Mouse (Mus musculus): ENCODE data around the gene Tmem145. TPM values are rescaled to one million over a fixed set of nuclear protein-coding genes. Genes with fewer than 3 reads are reported as not detected.

Tmem145 gene
- polyA plus RNA-seq, 1 experiment from 2014 or later, result 0.50 TPM

DNA sequence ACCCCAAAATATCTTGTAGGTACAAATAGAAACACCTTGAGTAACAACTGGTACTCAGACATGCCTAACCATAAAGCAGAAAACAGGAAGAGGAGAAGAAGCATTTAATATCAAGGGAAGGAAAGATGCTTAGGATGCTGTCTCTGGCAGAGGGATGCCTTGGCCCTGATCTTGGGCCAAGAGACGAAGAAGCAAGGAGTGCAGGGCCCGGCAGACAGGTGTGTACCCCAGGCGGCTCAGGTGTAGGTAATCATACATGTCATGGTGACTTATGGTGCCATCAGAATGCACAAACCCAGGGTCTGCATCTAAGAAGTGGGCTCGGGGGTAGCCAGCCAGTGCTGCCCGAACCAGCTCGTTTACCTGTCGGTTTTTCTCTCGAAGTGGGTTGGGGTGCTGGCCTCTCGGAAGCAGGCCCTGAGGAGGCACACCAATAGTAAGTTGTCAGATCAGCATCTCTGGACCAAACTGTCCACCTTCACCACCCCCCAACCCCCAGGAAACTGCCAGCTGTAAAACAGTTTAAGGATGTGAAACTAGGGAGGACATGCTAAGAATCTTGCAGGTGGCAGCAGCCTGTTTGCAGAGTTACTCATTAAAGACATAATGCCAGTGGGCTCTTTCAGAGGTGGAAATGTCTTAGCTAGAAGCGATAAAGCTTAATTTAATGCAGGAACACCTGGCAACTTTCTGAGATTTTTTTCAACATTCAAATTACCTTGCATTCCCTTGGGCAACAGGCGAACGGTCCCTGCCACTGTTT is 10.8 kb upstream of the Tmem145 start:
- 83% methylated on average over 12 of the region's 12 CpGs for WGBS

DNA sequence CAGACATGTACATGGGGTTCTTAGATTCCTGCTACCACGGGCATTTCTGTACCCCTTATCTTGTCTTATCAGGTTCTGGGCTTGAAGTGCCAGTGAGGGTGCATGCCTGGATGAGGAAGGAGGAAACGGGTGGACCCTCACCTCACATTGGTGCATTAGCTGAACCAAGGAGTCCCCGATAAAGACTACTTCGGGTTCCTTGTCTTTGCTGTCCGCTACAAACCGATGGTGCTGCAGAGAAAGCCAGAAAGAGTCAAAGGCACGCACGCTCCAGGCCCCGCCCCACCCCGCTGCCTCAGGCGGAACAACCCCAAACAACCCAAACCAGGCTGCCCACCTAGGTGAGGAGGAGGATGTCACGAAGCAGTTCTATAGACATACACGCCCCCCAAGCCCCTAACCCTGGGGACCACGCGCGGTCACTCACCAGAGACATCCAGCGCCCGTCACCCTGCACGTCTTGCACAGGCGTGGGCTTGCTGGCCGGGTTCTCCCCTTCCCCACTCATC is 8.9 kb upstream of the Tmem145 start:
- peaks cover 19% of the 10 kb centered on the region; the same call in 1 of the 2 replicates for H3K36me3 ChIP-seq (ENCODE audit: insufficient read depth, low read length)
- peak overlapping the region; percentile 74 for H3K9ac ChIP-seq (ENCODE audit: low read depth, low read length)
- 1% methylated on average over 21 of the region's 21 CpGs for WGBS
- no peaks in the 10 kb centered on the region for H3K27me3 ChIP-seq (ENCODE audit: insufficient read depth, low read length)
- H3K4me1 ChIP-seq (replicated peaks; ENCODE audit: insufficient read depth, low read length), result no peaks in the 10 kb centered on the region; the same call in 1 of the 2 replicates
- H3K4me3 ChIP-seq (replicated peaks; ENCODE audit: low read depth, low read length), result peak overlapping the region; percentile 81
- TF ChIP-seq CTCF (IDR thresholded peaks at IDR 0.05; ENCODE audit: low read depth), result no peak
- peak overlapping the region; percentile 95 for H3K27ac ChIP-seq
- peak overlapping the region; percentile 94 for H3K4me2 ChIP-seq (ENCODE audit: low read length)
- peak; percentile 66 for DNase-seq (ENCODE audit: low spot score)
- H3K9me3 ChIP-seq (replicated peaks; ENCODE audit: low read length), result no peaks in the 10 kb centered on the region
- ATAC-seq (replicated peaks; ENCODE audit: low FRiP score, low read depth), result peak; percentile 18; the same call in 1 of the 2 replicates

More for the DNA sequence above, 10.8 kb upstream of the Tmem145 start:
- H3K4me1 ChIP-seq (replicated peaks; ENCODE audit: insufficient read depth, low read length), result no peaks in the 10 kb centered on the region; the same call in 1 of the 2 replicates
- no peak for TF ChIP-seq CTCF (IDR thresholded peaks at IDR 0.05; ENCODE audit: low read depth)
- DNase-seq (ENCODE audit: low spot score) (no peak), ATAC-seq (replicated peaks; ENCODE audit: low FRiP score, low read depth) (no peak)
- no peak overlapping the region for H3K4me2 ChIP-seq (ENCODE audit: low read length)
- no peaks in the 10 kb centered on the region for H3K27me3 ChIP-seq (ENCODE audit: insufficient read depth, low read length)
- H3K4me3 ChIP-seq (replicated peaks; ENCODE audit: low read depth, low read length), result no peak overlapping the region
- H3K27ac ChIP-seq, result no peak overlapping the region
- no peak overlapping the region for H3K9ac ChIP-seq (ENCODE audit: low read depth, low read length)
- H3K36me3 ChIP-seq (ENCODE audit: insufficient read depth, low read length), result peaks cover 26% of the 10 kb centered on the region; the same call in 1 of the 2 replicates
- no peaks in the 10 kb centered on the region for H3K9me3 ChIP-seq (replicated peaks; ENCODE audit: low read length)

DNA sequence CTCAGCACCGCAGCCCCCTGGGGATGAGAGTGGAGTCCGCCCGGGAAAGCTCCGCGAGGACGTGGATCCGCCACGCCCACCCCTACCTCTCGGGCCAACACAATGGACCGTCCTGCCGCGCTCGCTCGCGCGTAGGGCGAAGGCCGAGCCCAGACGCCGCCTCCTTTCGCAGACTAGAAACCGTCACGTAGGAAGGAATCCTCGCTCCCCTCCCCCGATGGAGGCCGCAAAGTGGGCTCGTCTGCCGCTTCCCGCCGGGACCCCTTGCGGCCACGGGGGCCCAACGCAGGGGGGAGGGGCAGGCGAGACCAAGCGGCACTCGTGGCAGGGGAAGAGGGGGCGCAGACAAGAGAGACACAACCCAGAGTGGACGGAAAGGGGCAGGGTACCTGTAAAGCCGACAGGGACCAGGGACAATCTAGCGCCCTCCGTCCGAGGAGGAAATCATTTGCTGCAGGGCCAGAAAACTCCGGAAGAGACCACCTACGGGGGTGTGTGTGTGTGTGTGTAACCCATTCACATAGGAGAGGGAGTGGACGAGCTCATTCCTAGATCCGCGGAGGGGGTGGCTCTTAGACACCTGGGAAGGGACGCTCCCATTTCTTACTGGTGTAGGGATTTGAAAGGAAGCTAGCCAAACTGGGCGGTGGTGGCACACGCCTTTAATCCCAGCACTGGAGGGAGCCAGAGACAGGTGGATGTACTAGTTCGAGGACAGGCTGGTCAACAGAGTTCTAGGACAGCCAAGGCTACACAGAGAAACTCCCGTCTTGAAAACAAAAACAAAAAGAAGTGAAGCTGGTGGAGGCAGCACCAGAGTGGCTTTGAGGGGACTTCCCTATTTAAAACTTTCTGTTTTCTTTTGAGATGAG is 8.2 kb upstream of the Tmem145 start, which contains the start of gene Pafah1b3:
Pafah1b3 (minus strand) TSS at position 533 of the 872 bp plus-strand sequence.
- peak within 1 kb of the TSS; percentile 81 for H3K4me3 ChIP-seq (replicated peaks; ENCODE audit: low read depth, low read length)
- peak within 1 kb of the TSS; percentile 94 for H3K4me2 ChIP-seq (ENCODE audit: low read length)
- peaks cover 12% of the 10 kb centered on the region; the same call in 1 of the 2 replicates for H3K36me3 ChIP-seq (ENCODE audit: insufficient read depth, low read length)
- peak within 1 kb of the TSS; percentile 95 for H3K27ac ChIP-seq
- DNase-seq (ENCODE audit: low spot score) (peak; percentile 96), ATAC-seq (replicated peaks; ENCODE audit: low FRiP score, low read depth) (peak; percentile 91)
- H3K9me3 ChIP-seq (replicated peaks; ENCODE audit: low read length), result no peaks in the 10 kb centered on the region
- H3K27me3 ChIP-seq (ENCODE audit: insufficient read depth, low read length), result no peaks in the 10 kb centered on the region
- under 1% methylated on average over 52 of the region's 52 CpGs for WGBS
- TF ChIP-seq CTCF (IDR thresholded peaks at IDR 0.05; ENCODE audit: low read depth), result peak; percentile 58; the same call in 1 of the 2 replicates
- H3K9ac ChIP-seq (ENCODE audit: low read depth, low read length), result peak within 1 kb of the TSS; percentile 74
- no peaks in the 10 kb centered on the region; the same call in 1 of the 2 replicates for H3K4me1 ChIP-seq (replicated peaks; ENCODE audit: insufficient read depth, low read length)

DNA sequence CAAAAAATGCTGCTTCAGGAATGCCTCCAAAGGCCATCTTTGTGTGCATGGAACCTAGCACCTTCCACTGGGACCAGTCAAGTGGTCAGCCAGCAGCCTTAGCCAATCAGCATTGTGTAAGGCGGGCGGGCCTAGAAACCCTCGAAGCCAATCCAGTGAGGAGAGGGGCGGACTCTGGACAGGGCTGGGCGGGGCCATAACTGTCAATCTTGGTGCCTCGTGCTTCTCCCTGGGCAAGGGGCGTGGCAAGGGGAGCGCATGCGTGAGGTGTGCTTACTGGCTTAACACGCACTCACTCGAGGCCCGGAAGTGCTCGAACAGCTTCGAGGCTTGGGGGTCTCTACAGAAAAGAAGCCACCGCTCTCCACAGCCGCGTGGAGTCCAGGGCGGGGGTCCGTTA is 4.8 kb upstream of the Tmem145 start, which contains the start of gene Prr19:
Prr19 (plus strand) TSS at position 349 of the 400 bp plus-strand sequence.
- Histone ChIP-seq H3K36me3 (ENCODE audit: insufficient read depth, low read length) (no peaks in the 10 kb centered on the region), H3K27me3 (ENCODE audit: insufficient read depth, low read length) (no peaks in the 10 kb centered on the region), H3K4me2 (ENCODE audit: low read length) (no peak within 1 kb of the TSS), H3K4me3 (replicated peaks; ENCODE audit: low read depth, low read length) (no peak within 1 kb of the TSS), H3K9ac (ENCODE audit: low read depth, low read length) (no peak within 1 kb of the TSS), H3K27ac (no peak within 1 kb of the TSS), H3K9me3 (replicated peaks; ENCODE audit: low read length) (no peaks in the 10 kb centered on the region), H3K4me1 (replicated peaks; ENCODE audit: insufficient read depth, low read length) (peaks cover 3% of the 10 kb centered on the region; the same call in 1 of the 2 replicates)
- DNase-seq (ENCODE audit: low spot score), result peak; percentile 65
- ATAC-seq (replicated peaks; ENCODE audit: low FRiP score, low read depth), result peak; percentile 25
- WGBS, result 62% methylated on average over 19 of the region's 19 CpGs
- no peak for TF ChIP-seq CTCF (IDR thresholded peaks at IDR 0.05; ENCODE audit: low read depth)

DNA sequence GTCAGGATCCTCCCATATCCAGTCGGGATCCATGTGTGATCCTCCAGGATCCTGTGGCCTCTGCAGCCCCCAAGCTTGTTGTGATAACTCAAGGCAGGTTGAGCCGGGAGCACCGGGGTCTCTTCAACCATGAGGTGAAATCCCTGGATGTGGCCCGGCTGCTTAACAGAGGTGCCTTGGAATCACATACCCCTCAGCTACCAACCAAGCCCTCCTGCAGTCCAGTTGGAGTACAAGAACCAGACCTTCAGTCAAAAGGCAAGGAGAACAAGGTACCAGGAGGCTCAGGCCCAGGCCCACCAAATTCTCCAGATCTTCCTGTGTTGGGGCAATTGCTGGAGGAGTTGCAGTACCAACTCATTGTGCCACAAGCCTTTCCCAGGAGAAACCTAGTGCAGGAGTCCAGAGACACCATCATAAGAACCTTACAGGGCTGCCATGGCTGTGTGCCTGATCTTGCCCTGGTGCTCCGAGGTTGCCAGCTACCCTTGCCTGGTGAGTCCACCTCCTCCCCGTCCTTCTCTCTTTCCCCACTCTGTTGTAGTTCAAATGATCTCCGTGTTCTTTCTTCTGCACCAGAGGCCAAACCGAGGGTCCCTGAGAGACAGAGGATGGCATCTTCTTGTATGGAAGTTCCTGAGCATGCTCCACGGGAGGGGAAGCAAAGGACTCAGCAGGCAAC is 2.8 kb upstream of the Tmem145 start:
- no peak overlapping the region for H3K4me3 ChIP-seq (replicated peaks; ENCODE audit: low read depth, low read length)
- H3K9me3 ChIP-seq (replicated peaks; ENCODE audit: low read length), result no peaks in the 10 kb centered on the region
- no peak for ATAC-seq (replicated peaks; ENCODE audit: low FRiP score, low read depth)
- H3K27ac ChIP-seq, result no peak overlapping the region
- no peaks in the 10 kb centered on the region for H3K36me3 ChIP-seq (ENCODE audit: insufficient read depth, low read length)
- H3K4me2 ChIP-seq (ENCODE audit: low read length), result no peak overlapping the region
- 67% methylated on average over 9 of the region's 9 CpGs for WGBS
- no peak for DNase-seq (ENCODE audit: low spot score)
- H3K27me3 ChIP-seq (ENCODE audit: insufficient read depth, low read length), result peaks cover 1% of the 10 kb centered on the region; the same call in 1 of the 2 replicates
- no peak for TF ChIP-seq CTCF (IDR thresholded peaks at IDR 0.05; ENCODE audit: low read depth)
- 0 out of 2 replicates have a peak, but pooled peaks cover 5% of the 10 kb centered on the region for H3K4me1 ChIP-seq (replicated peaks; ENCODE audit: insufficient read depth, low read length)
- H3K9ac ChIP-seq (ENCODE audit: low read depth, low read length), result no peak overlapping the region

Data from kidney, postnatal 0 days (tissue).